Mouse (Mus musculus): ENCODE measurements around the gene Eno2.

GRCm38 (mm10) chr6:124811701-124812560, 42.5 kb upstream of the Eno2 start:
- TF ChIP-seq POLR2A (IDR thresholded peaks at IDR 0.05; ENCODE audit: borderline replicate concordance, control insufficient read depth, low read depth, low read length) (no peak), CTCF (IDR thresholded peaks at IDR 0.05; ENCODE audit: control insufficient read depth, insufficient read depth, low read length) (no peak)
